Mouse (Mus musculus) spleen, adult 2 months (tissue): Measurements from ENCODE around the gene 4930524B15Rik. TPM values are rescaled to one million over a fixed set of nuclear protein-coding genes. Genes with fewer than 3 reads are reported as not detected.

Experiments
- DNase-seq, 2 experiments: peaks; one replicate each; pipeline versions ENCODE4 v3.0.0 to v3.0.0-alpha.2; 2012 to 2021; ENCODE audit warnings: low spot score in 2 of 2, low read depth in 1 of 2
- H3K27ac ChIP-seq: fragments of 200-500 bp; 2 replicates; pipeline ENCODE4 v1.5.1; 2012; ENCODE audit warnings: low read length, inconsistent platforms; ENCODE audit not compliant: insufficient read depth
- H3K27me3 ChIP-seq: fragments of 200-500 bp; 2 replicates; pipeline ENCODE4 v1.6.1; 2012; ENCODE audit warnings: mild to moderate bottlenecking, moderate library complexity, low read length, inconsistent platforms; ENCODE audit not compliant: control insufficient read depth, insufficient read depth
- H3K36me3 ChIP-seq: fragments of 200-500 bp; 2 replicates; pipeline ENCODE4 v1.6.1; 2012; ENCODE audit warnings: mild to moderate bottlenecking, low read length, inconsistent platforms; ENCODE audit not compliant: control insufficient read depth, insufficient read depth
- H3K4me1 ChIP-seq: fragments of 200-500 bp; 2 replicates; pipeline ENCODE4 v1.6.1; 2011; ENCODE audit warnings: inconsistent platforms; ENCODE audit not compliant: control insufficient read depth, insufficient read depth, insufficient read length
- H3K4me3 ChIP-seq: fragments of 200-500 bp; 2 replicates; pipeline ENCODE4 v1.5.1; 2011; ENCODE audit warnings: mild to moderate bottlenecking, inconsistent platforms; ENCODE audit not compliant: insufficient read depth, insufficient read length; ENCODE audit errors: extremely low read depth
- CTCF ChIP-seq: fragments of 200-500 bp; IDR thresholded peaks from 2 replicates; pipeline ENCODE4 v1.5.1; 2011; ENCODE audit warnings: mild to moderate bottlenecking, inconsistent platforms; ENCODE audit not compliant: insufficient read depth, insufficient read length, insufficient replicate concordance; ENCODE audit errors: extremely low read depth
- POLR2A ChIP-seq: fragments of 200-500 bp; IDR thresholded peaks from 2 replicates; pipeline ENCODE4 v1.6.1; 2011; ENCODE audit warnings: low read depth, low read length, inconsistent platforms
- WGBS: fragments of 180-500 bp; shearing (Covaris S2); methylation state at CpG from one replicate; pipeline ENCODE4 v1.1.7; 2018; 5-methylcytosine and 5-hydroxymethylcytosine counted together
- polyA plus RNA-seq: library from polyadenylated mRNA; depleted of rRNA; stranded (reverse); fragments of >200 nt; gene quantifications from 2 replicates; pipeline ENCODE4 v1.2.3, GENCODE M21; 2012; rRNA removed

Gene 4930524B15Rik
- polyA plus RNA-seq = not detected in 2 replicates

GRCm38 (mm10) chr11:31965256-31966134, at the start of gene 4930524B15Rik:
4930524B15Rik (plus strand) TSS chr11:31965592.
- TF ChIP-seq POLR2A (no peak), CTCF (no peak)
- Histone ChIP-seq H3K27me3 (no peaks in the 10 kb centered on the region), H3K36me3 (no peaks in the 10 kb centered on the region), H3K4me1 (no peaks in the 10 kb centered on the region), H3K4me3 (no peak within 1 kb of the TSS), H3K27ac (no peak within 1 kb of the TSS)
- WGBS = 89% methylated on average over 49 of the region's 49 CpGs
- DNase-seq = no peak

GRCm38 (mm10) chr11:31917769-31918168, 47.6 kb upstream of the 4930524B15Rik start:
- H3K27ac ChIP-seq = no peak overlapping the region
- peaks cover 5% of the 10 kb centered on the region for H3K36me3 ChIP-seq
- no peak for TF ChIP-seq CTCF
- TF ChIP-seq POLR2A = no peak

GRCm38 (mm10) chr11:31930051-31930450, 35.3 kb upstream of the 4930524B15Rik start:
- H3K36me3 ChIP-seq = peaks cover 39% of the 10 kb centered on the region
- no peak overlapping the region for H3K4me3 ChIP-seq
- no peak overlapping the region for H3K27ac ChIP-seq
- WGBS = 88% methylated on average over 10 of the region's 10 CpGs
- no peaks in the 10 kb centered on the region for H3K4me1 ChIP-seq
- H3K27me3 ChIP-seq = no peaks in the 10 kb centered on the region
- TF ChIP-seq CTCF = no peak
- TF ChIP-seq POLR2A = no peak
- DNase-seq = no peak

More at GRCm38 (mm10) chr11:31917769-31918168, 47.6 kb upstream of the 4930524B15Rik start:
- no peak overlapping the region for H3K4me3 ChIP-seq
- H3K27me3 ChIP-seq = no peaks in the 10 kb centered on the region
- no peak for DNase-seq
- 98% methylated on average over 1 of the region's 1 CpGs for WGBS
- no peaks in the 10 kb centered on the region for H3K4me1 ChIP-seq

- Histone ChIP-seq H3K4me3 (no peak overlapping the region), H3K27me3 (no peaks in the 10 kb centered on the region), H3K4me1 (no peaks in the 10 kb centered on the region), H3K27ac (no peak overlapping the region), H3K36me3 (peaks cover 12% of the 10 kb centered on the region)
- DNase-seq = no peak
- TF ChIP-seq CTCF (no peak), POLR2A (no peak)
- 73% methylated on average over 4 of the region's 4 CpGs for WGBS
These were observed 29.7 kb upstream of the 4930524B15Rik start for GRCm38 (mm10) chr11:31935652-31936051.

GRCm38 (mm10) chr11:31936910-31937525, 28.4 kb upstream of the 4930524B15Rik start:
- Histone ChIP-seq H3K27ac (no peak overlapping the region), H3K36me3 (peaks cover 4% of the 10 kb centered on the region), H3K4me1 (no peaks in the 10 kb centered on the region), H3K4me3 (no peak overlapping the region), H3K27me3 (no peaks in the 10 kb centered on the region)
- DNase-seq = no peak
- no peak for TF ChIP-seq CTCF
- no peak for TF ChIP-seq POLR2A
- WGBS = 95% methylated on average over 10 of the region's 10 CpGs

- TF ChIP-seq POLR2A = no peak
- no peak for TF ChIP-seq CTCF
These were observed 24.3 kb upstream of the 4930524B15Rik start for GRCm38 (mm10) chr11:31940898-31941639.

More at GRCm38 (mm10) chr11:31940898-31941639, 24.3 kb upstream of the 4930524B15Rik start:
- 89% methylated on average over 13 of the region's 13 CpGs for WGBS
- no peak for DNase-seq
- no peak overlapping the region for H3K4me3 ChIP-seq
- no peak overlapping the region for H3K27ac ChIP-seq
- no peaks in the 10 kb centered on the region for H3K36me3 ChIP-seq
- no peaks in the 10 kb centered on the region for H3K4me1 ChIP-seq
- H3K27me3 ChIP-seq = no peaks in the 10 kb centered on the region
